Mouse (Mus musculus) adrenal gland, postnatal 10 days (tissue): ENCODE data around the gene 9930111J21Rik2. TPM values are rescaled to one million over a fixed set of nuclear protein-coding genes. Genes with fewer than 3 reads are reported as not detected.

ENCODE experiments used
- total RNA-seq, 2 experiments: library from RNA; stranded (reverse); gene quantifications; 2 replicates each; pipeline ENCODE4 v1.2.3; 2021

The 9930111J21Rik2 gene
- total RNA-seq, 2 experiments from 2014 or later = 3.2 TPM

Other genes starting within 250 kb of the 9930111J21Rik2 start
- 10 to 100 TPM; 42.3 to 42.7 TPM for gene Trim41, start 233.9 kb downstream of the 9930111J21Rik2 start, total RNA-seq
- 10 to 100 TPM in 1 of 2 experiments, 1 to 10 TPM in 1; 5.3 to 12.0 TPM for gene Trim7, start 225.1 kb downstream of the 9930111J21Rik2 start, total RNA-seq
- 1 to 10 TPM; 2.5 to 4.9 TPM for gene Gm12184, start 224.6 kb downstream of the 9930111J21Rik2 start, total RNA-seq
- 10 to 100 TPM; 13.2 to 17.8 TPM for gene Irgm1, start 179.6 kb downstream of the 9930111J21Rik2 start, total RNA-seq
- 1 to 10 TPM; 1.6 to 2.0 TPM for gene Gm5431, start 149.0 kb downstream of the 9930111J21Rik2 start, total RNA-seq
- 10 to 100 TPM in 1 of 2 experiments, 1 to 10 TPM in 1; 5.3 to 11.1 TPM for gene Psme2b, start 105.1 kb downstream of the 9930111J21Rik2 start, total RNA-seq
- under 1 TPM; 0.18 TPM for gene Olfr56, start 72.4 kb downstream of the 9930111J21Rik2 start, total RNA-seq
- 1 to 10 TPM; 1.8 to 2.9 TPM for gene 9930111J21Rik1, start 71.8 kb downstream of the 9930111J21Rik2 start, total RNA-seq
- 1 to 10 TPM; 3.3 to 3.7 TPM for gene Gm12185, start 59.0 kb downstream of the 9930111J21Rik2 start, total RNA-seq
- gene Tgtp1, start 57.1 kb downstream of the 9930111J21Rik2 start, total RNA-seq = 1 to 10 TPM; 1.1 to 2.1 TPM
- gene Tgtp2, start 13.0 kb upstream of the 9930111J21Rik2 start, total RNA-seq = 1 to 10 TPM; 1.2 to 1.3 TPM
- gene Ifi47, start 25.3 kb upstream of the 9930111J21Rik2 start, total RNA-seq = 1 to 10 TPM; 5.2 to 5.7 TPM
- under 1 TPM; 0.27 to 0.45 TPM for gene Olfr1396, start 63.6 kb upstream of the 9930111J21Rik2 start, total RNA-seq
- gene Olfr1395, start 91.0 kb upstream of the 9930111J21Rik2 start, total RNA-seq = not detected
- gene Olfr1394, start 103.1 kb upstream of the 9930111J21Rik2 start, total RNA-seq = not detected
- 10 to 100 TPM; 34.5 to 37.6 TPM for gene Btnl9, start 135.9 kb upstream of the 9930111J21Rik2 start, total RNA-seq
- gene Zfp62, start 152.1 kb upstream of the 9930111J21Rik2 start, total RNA-seq = 10 to 100 TPM; 29.8 to 38.1 TPM
- 100 to 1,000 TPM in 1 of 2 experiments, 10 to 100 TPM in 1; 87.9 to 101 TPM for gene Mgat1, start 192.9 kb upstream of the 9930111J21Rik2 start, total RNA-seq
- not detected for gene Olfr1393, start 227.1 kb upstream of the 9930111J21Rik2 start, total RNA-seq
- not detected for gene Olfr1392, start 234.0 kb upstream of the 9930111J21Rik2 start, total RNA-seq